Mouse (Mus musculus) neural tube, embryonic 15.5 days (tissue): Measurements from ENCODE around the gene Atl2. TPM values are rescaled to one million over a fixed set of nuclear protein-coding genes. Genes with fewer than 3 reads are reported as not detected.

Source experiments
- ATAC-seq: fragments of 200-750 bp; cut with Nextera tagmentation; 2 replicates; pipeline ENCODE4 v1.8.0; 2017; ENCODE audit warnings: mild to moderate bottlenecking, moderate TSS enrichment, moderate library complexity; ENCODE audit not compliant: low FRiP score
- H3K27ac ChIP-seq: fragments of 300-500 bp; sonication (generic); replicated peaks from 2 replicates; pipeline ENCODE4 v1.5.1; 2015; ENCODE audit warnings: mild to moderate bottlenecking, inconsistent platforms
- H3K27me3 ChIP-seq: fragments of 300-500 bp; sonication (generic); replicated peaks from 2 replicates; pipeline ENCODE4 v1.6.1; 2015; ENCODE audit warnings: inconsistent platforms
- H3K36me3 ChIP-seq: fragments of 300-500 bp; sonication (generic); 2 replicates; pipeline ENCODE4 v1.6.1; 2015; ENCODE audit warnings: inconsistent platforms
- H3K4me1 ChIP-seq: fragments of 300-500 bp; sonication (generic); 2 replicates; pipeline ENCODE4 v1.6.1; 2015; ENCODE audit warnings: inconsistent platforms
- H3K4me2 ChIP-seq: fragments of 300-500 bp; sonication (generic); 2 replicates; pipeline ENCODE4 v1.6.1; 2015; ENCODE audit warnings: inconsistent platforms, mild to moderate bottlenecking, moderate library complexity
- H3K4me3 ChIP-seq: fragments of 300-500 bp; sonication (generic); replicated peaks from 2 replicates; pipeline ENCODE4 v1.5.1; 2015; ENCODE audit warnings: mild to moderate bottlenecking, inconsistent platforms
- H3K9ac ChIP-seq: fragments of 300-500 bp; sonication (generic); replicated peaks from 2 replicates; pipeline ENCODE4 v1.6.1; 2015; ENCODE audit warnings: mild to moderate bottlenecking, inconsistent platforms
- H3K9me3 ChIP-seq: fragments of 300-500 bp; sonication (generic); replicated peaks from 2 replicates; pipeline ENCODE4 v1.6.1; 2016; ENCODE audit warnings: inconsistent platforms
- WGBS: fragments of 180-500 bp; shearing (Covaris S2); methylation state at CpG from one replicate; pipeline ENCODE4 v1.1.7; 2015; ENCODE audit warnings: mixed read lengths; 5-methylcytosine and 5-hydroxymethylcytosine counted together
- polyA plus RNA-seq: library from polyadenylated mRNA; unstranded; fragments of >200 nt; fragmentation: Nextera tagmentation; extraction: Ambion mirVana; gene quantifications from 2 replicates; pipeline ENCODE4 v1.2.1, GENCODE M21; 2015

Atl2 gene
- polyA plus RNA-seq, 1 experiment from 2014 or later: 38.6 TPM

GRCm38 (mm10) chr17:79840254-79841238 lies 55.4 kb downstream of the Atl2 start:
- Histone ChIP-seq H3K4me3 (no peak overlapping the region), H3K9me3 (no peaks in the 10 kb centered on the region), H3K27ac (no peak overlapping the region), H3K27me3 (no peaks in the 10 kb centered on the region), H3K4me1 (no peaks in the 10 kb centered on the region), H3K9ac (no peak overlapping the region), H3K36me3 (no peaks in the 10 kb centered on the region), H3K4me2 (no peak overlapping the region)
- peak; percentile 79; the same call in 1 of the 2 replicates for ATAC-seq
- WGBS: 47% methylated on average over 7 of the region's 7 CpGs

GRCm38 (mm10) chr17:79836978-79837377 lies 58.9 kb downstream of the Atl2 start:
- no peaks in the 10 kb centered on the region for H3K4me1 ChIP-seq
- H3K27me3 ChIP-seq: no peaks in the 10 kb centered on the region
- H3K9ac ChIP-seq: no peak overlapping the region
- H3K4me3 ChIP-seq: no peak overlapping the region
- no peak for ATAC-seq
- H3K9me3 ChIP-seq: no peaks in the 10 kb centered on the region
- 67% methylated on average over 7 of the region's 7 CpGs for WGBS
- H3K36me3 ChIP-seq: no peaks in the 10 kb centered on the region
- no peak overlapping the region for H3K27ac ChIP-seq
- no peak overlapping the region for H3K4me2 ChIP-seq

- no peak overlapping the region for H3K9ac ChIP-seq
- 31% methylated on average over 5 of the region's 5 CpGs for WGBS
- H3K27me3 ChIP-seq: no peaks in the 10 kb centered on the region
- H3K4me1 ChIP-seq: no peaks in the 10 kb centered on the region
- H3K36me3 ChIP-seq: no peaks in the 10 kb centered on the region
- H3K4me2 ChIP-seq: no peak overlapping the region
- ATAC-seq: no peak
- H3K9me3 ChIP-seq: no peaks in the 10 kb centered on the region
- no peak overlapping the region for H3K27ac ChIP-seq
- no peak overlapping the region for H3K4me3 ChIP-seq
Measured at GRCm38 (mm10) chr17:79835714-79836373, 60.1 kb downstream of the Atl2 start.

- Histone ChIP-seq H3K27ac (no peak overlapping the region), H3K4me2 (no peak overlapping the region), H3K4me3 (no peak overlapping the region), H3K9me3 (no peaks in the 10 kb centered on the region), H3K9ac (no peak overlapping the region), H3K4me1 (no peaks in the 10 kb centered on the region), H3K27me3 (no peaks in the 10 kb centered on the region), H3K36me3 (no peaks in the 10 kb centered on the region)
- 38% methylated on average over 1 of the region's 1 CpGs for WGBS
- no peak for ATAC-seq
Measured at GRCm38 (mm10) chr17:79832284-79832683, 63.6 kb downstream of the Atl2 start.

DNA sequence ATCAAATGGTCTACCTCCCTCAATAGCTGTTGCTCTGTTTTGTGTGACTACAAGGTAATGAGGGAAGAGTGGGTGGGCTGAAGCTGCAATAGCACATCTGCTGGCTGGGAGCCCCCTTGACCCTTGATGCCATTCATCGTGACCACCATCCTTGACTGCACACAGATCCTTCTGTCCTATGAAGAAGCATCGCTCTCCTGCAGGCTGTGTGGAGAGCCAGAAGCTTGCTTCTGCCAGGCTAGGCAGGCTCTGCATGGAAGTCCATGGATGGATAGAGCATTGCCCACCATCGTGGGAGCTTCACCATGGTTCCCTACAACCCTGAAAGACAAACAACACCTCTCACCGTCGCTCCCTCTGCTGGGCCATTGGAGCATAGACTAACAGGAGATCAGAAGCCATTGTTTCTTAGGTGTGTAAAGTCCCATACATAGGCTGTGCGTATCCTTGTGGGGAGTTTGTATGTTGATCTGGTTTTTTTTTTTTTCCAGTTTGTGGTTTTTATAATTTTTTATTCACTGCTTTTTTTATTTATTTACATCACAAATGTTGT lies 69.4 kb downstream of the Atl2 start:
- Histone ChIP-seq H3K9me3 (no peaks in the 10 kb centered on the region), H3K27me3 (no peaks in the 10 kb centered on the region), H3K36me3 (no peaks in the 10 kb centered on the region), H3K27ac (no peak overlapping the region), H3K4me3 (no peak overlapping the region), H3K9ac (no peak overlapping the region), H3K4me1 (no peaks in the 10 kb centered on the region), H3K4me2 (no peak overlapping the region)
- WGBS: 74% methylated on average over 6 of the region's 6 CpGs
- no peak for ATAC-seq

GRCm38 (mm10) chr17:79825241-79826030 lies 70.5 kb downstream of the Atl2 start:
- H3K36me3 ChIP-seq: no peaks in the 10 kb centered on the region
- H3K27ac ChIP-seq: no peak overlapping the region
- WGBS: 75% methylated on average over 11 of the region's 11 CpGs
- ATAC-seq: peak; percentile 61; the same call in 1 of the 2 replicates
- no peaks in the 10 kb centered on the region for H3K9me3 ChIP-seq
- no peak overlapping the region for H3K9ac ChIP-seq
- 0 out of 2 replicates have a peak, but pooled peaks cover 4% of the 10 kb centered on the region for H3K27me3 ChIP-seq
- H3K4me2 ChIP-seq: no peak overlapping the region
- H3K4me3 ChIP-seq: no peak overlapping the region
- no peaks in the 10 kb centered on the region for H3K4me1 ChIP-seq

- ATAC-seq: no peak
- 63% methylated on average over 1 of the region's 1 CpGs for whole genome bisulfite sequencing
- H3K9me3 ChIP-seq: no peaks in the 10 kb centered on the region
- no peak overlapping the region for H3K9ac ChIP-seq
- H3K36me3 ChIP-seq: no peaks in the 10 kb centered on the region
- H3K27ac ChIP-seq: no peak overlapping the region
- no peaks in the 10 kb centered on the region for H3K4me1 ChIP-seq
- H3K4me2 ChIP-seq: no peak overlapping the region
- H3K27me3 ChIP-seq: 0 out of 2 replicates have a peak, but pooled peaks cover 4% of the 10 kb centered on the region
- H3K4me3 ChIP-seq: no peak overlapping the region
Measured at GRCm38 (mm10) chr17:79824406-79824805, 71.5 kb downstream of the Atl2 start.

- H3K9ac ChIP-seq: no peak overlapping the region
- H3K4me3 ChIP-seq: no peak overlapping the region
- no peak overlapping the region for H3K4me2 ChIP-seq
- no peaks in the 10 kb centered on the region for H3K9me3 ChIP-seq
- no peaks in the 10 kb centered on the region for H3K4me1 ChIP-seq
- WGBS: 21% methylated on average over 3 of the region's 3 CpGs
- H3K36me3 ChIP-seq: no peaks in the 10 kb centered on the region
- peaks cover 10% of the 10 kb centered on the region; the same call in 1 of the 2 replicates for H3K27me3 ChIP-seq
- H3K27ac ChIP-seq: no peak overlapping the region
- ATAC-seq: no peak
Measured at GRCm38 (mm10) chr17:79818884-79819283, 77.0 kb downstream of the Atl2 start.

- 6% methylated on average over 7 of the region's 7 CpGs for WGBS
- no peaks in the 10 kb centered on the region for H3K4me1 ChIP-seq
- H3K27me3 ChIP-seq: peaks cover 10% of the 10 kb centered on the region; the same call in 1 of the 2 replicates
- H3K9me3 ChIP-seq: no peaks in the 10 kb centered on the region
- H3K27ac ChIP-seq: no peak overlapping the region
- H3K36me3 ChIP-seq: no peaks in the 10 kb centered on the region
- ATAC-seq: no peak
- no peak overlapping the region for H3K4me2 ChIP-seq
- H3K4me3 ChIP-seq: no peak overlapping the region
- no peak overlapping the region for H3K9ac ChIP-seq
Measured at GRCm38 (mm10) chr17:79817995-79818394, 77.9 kb downstream of the Atl2 start.

- H3K4me1 ChIP-seq: no peaks in the 10 kb centered on the region
- H3K9me3 ChIP-seq: no peaks in the 10 kb centered on the region
- no peak overlapping the region for H3K27ac ChIP-seq
- no peak overlapping the region for H3K4me2 ChIP-seq
- peaks cover 10% of the 10 kb centered on the region; the same call in 1 of the 2 replicates for H3K27me3 ChIP-seq
- H3K4me3 ChIP-seq: no peak overlapping the region
- no peaks in the 10 kb centered on the region for H3K36me3 ChIP-seq
- WGBS: 62% methylated on average over 9 of the region's 9 CpGs
- no peak for ATAC-seq
- H3K9ac ChIP-seq: no peak overlapping the region
Measured at GRCm38 (mm10) chr17:79817551-79817950, 78.4 kb downstream of the Atl2 start.

- peaks cover 10% of the 10 kb centered on the region; the same call in 1 of the 2 replicates for H3K27me3 ChIP-seq
- no peak overlapping the region for H3K9ac ChIP-seq
- no peak for ATAC-seq
- no peak overlapping the region for H3K4me3 ChIP-seq
- H3K4me1 ChIP-seq: no peaks in the 10 kb centered on the region
- H3K36me3 ChIP-seq: no peaks in the 10 kb centered on the region
- H3K27ac ChIP-seq: no peak overlapping the region
- H3K4me2 ChIP-seq: no peak overlapping the region
- H3K9me3 ChIP-seq: no peaks in the 10 kb centered on the region
- WGBS: 83% methylated on average over 6 of the region's 6 CpGs
Measured at GRCm38 (mm10) chr17:79816896-79817295, 79.0 kb downstream of the Atl2 start.
